Mouse (Mus musculus) heart, postnatal 25 days (tissue): ENCODE data around the gene Slc2a6. TPM values are rescaled to one million over a fixed set of nuclear protein-coding genes. Genes with fewer than 3 reads are reported as not detected.

Experiments used
- DNase-seq: peaks from one replicate; pipeline ENCODE4 v3.0.0; 2022; ENCODE audit warnings: low spot score
- intact Hi-C: fragments of 180-260 bp; cut with DNase I; formaldehyde crosslinking; loops from one replicate; pipeline ENCODE4 v1.15.1; 2025
- total RNA-seq, 2 experiments: library from RNA; stranded (reverse); gene quantifications; 2 replicates each; pipeline ENCODE4 v1.2.3; 2021

The Slc2a6 gene
- total RNA-seq, 2 experiments from 2014 or later: 0.25 to 0.39 TPM

- no peak for DNase-seq
- intact Hi-C loops: no loop called here
Measured at GRCm38 (mm10) chr2:26984640-26985039, 43.2 kb downstream of the Slc2a6 start.

GRCm38 (mm10) chr2:26984179-26984578 lies 43.6 kb downstream of the Slc2a6 start:
- intact Hi-C loops: no loop called here
- DNase-seq: no peak

GRCm38 (mm10) chr2:26980361-26980760 lies 47.4 kb downstream of the Slc2a6 start:
- intact Hi-C loops: no loop called here
- no peak for DNase-seq

- DNase-seq: no peak
- intact Hi-C loops: no loop called here
Measured at GRCm38 (mm10) chr2:26973960-26974359, 53.8 kb downstream of the Slc2a6 start.

- intact Hi-C loops: no loop called here
Measured at GRCm38 (mm10) chr2:26973116-26973515, 54.7 kb downstream of the Slc2a6 start, which contains the start of gene Adamts13. TSS of gene Adamts13 (plus strand) at chr2:26973416.

More at GRCm38 (mm10) chr2:26973116-26973515, 54.7 kb downstream of the Slc2a6 start, which contains the start of gene Adamts13:
- DNase-seq: no peak

Other genes with a start within 250 kb of the Slc2a6 start
- gene Abo, start 163.0 kb downstream of the Slc2a6 start, total RNA-seq: not detected
- gene Surf6, start 125.1 kb downstream of the Slc2a6 start, total RNA-seq: 10 to 100 TPM; 12.2 to 13.9 TPM
- 10 to 100 TPM; 23.7 to 25.6 TPM for gene Med22, start 117.3 kb downstream of the Slc2a6 start, total RNA-seq
- 100 to 1,000 TPM; 274 to 280 TPM for gene Rpl7a, start 117.2 kb downstream of the Slc2a6 start, total RNA-seq
- gene Surf2, start 111.6 kb downstream of the Slc2a6 start, total RNA-seq: 10 to 100 TPM; 14.7 to 14.8 TPM
- gene Surf1, start 111.5 kb downstream of the Slc2a6 start, total RNA-seq: 10 to 100 TPM; 49.4 to 49.7 TPM
- 10 to 100 TPM; 82.1 to 85.7 TPM for gene Surf4, start 94.1 kb downstream of the Slc2a6 start, total RNA-seq
- not detected for gene Stkld1, start 94.0 kb downstream of the Slc2a6 start, total RNA-seq
- gene Rexo4, start 63.6 kb downstream of the Slc2a6 start, total RNA-seq: 10 to 100 TPM; 13.9 to 15.2 TPM
- gene Adamts13, start 54.6 kb downstream of the Slc2a6 start, total RNA-seq: not detected
- 10 to 100 TPM; 37.3 to 41.6 TPM for gene Cacfd1, start 18.1 kb downstream of the Slc2a6 start, total RNA-seq
- not detected for gene Mymk, start 44.2 kb upstream of the Slc2a6 start, total RNA-seq
- 10 to 100 TPM; 19.1 to 26.8 TPM for gene Adamtsl2, start 51.4 kb upstream of the Slc2a6 start, total RNA-seq
- gene Fam163b, start 114.5 kb upstream of the Slc2a6 start, total RNA-seq: under 1 TPM; 0.34 to 0.48 TPM
- gene Dbh, start 137.2 kb upstream of the Slc2a6 start, total RNA-seq: 1 to 10 TPM; 2.1 to 2.7 TPM
- 10 to 100 TPM in 1 of 2 experiments, 1 to 10 TPM in 1; 9.7 to 10.2 TPM for gene Sardh, start 220.3 kb upstream of the Slc2a6 start, total RNA-seq